Mouse (Mus musculus) testis, postnatal 14 days (tissue): ENCODE data around the gene Psma4.
"Not testable (repeated sequence)": the region's sequence is repeated elsewhere in the genome, so short reads cannot be mapped to it uniquely, and the experiment has no call there.

Experiments
- DNase-seq: peaks from one replicate; pipeline ENCODE4 v3.0.0; 2021; ENCODE audit warnings: low spot score

Gene Psma4

DNA sequence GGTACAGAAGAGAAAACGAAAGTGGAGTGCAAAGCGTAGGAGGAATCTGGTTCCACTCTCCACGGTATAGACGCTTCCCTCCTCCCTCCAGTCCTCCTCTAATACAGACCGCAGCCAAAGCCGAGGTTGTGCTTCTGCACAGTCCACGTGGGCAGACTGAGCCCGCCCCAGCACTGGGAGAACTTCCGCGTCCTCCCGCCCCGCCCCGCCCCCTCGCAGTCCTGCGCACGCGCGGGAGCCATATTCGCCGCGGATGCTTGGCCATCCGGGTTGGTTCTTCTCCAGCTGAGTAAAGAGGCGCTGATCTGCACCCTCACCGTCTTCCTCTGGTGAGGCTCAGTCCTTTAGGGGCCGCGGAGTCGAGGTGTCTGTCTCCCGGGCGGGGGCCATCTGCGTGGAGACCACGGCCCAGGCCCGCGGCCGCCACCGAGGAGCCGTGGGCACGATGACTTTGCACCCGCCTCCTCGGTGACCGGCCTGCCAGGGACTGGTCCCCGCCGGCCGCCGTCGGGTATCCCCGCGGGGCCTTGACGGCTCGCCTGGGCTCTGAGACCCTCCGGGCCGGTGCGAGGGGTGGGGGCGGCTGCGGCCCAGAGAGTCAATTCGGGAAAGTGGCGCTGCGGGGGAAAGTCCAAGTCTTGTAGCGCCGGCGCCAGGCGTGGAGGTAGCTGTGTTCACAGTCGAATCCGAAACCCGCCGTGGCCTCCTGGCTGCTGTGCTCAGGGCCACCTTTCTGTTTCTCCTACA is at the start of gene Psma4, which contains the start of gene AY074887:
Gene Psma4 (plus strand): TSS at position 216 of the 747 bp plus-strand sequence.
Gene AY074887 (minus strand): TSS at position 424 of the 747 bp plus-strand sequence.
- DNase-seq = peak; percentile 93

GRCm38 (mm10) chr9:54909446-54909845 is 41.1 kb upstream of the Psma4 start:
- DNase-seq = no peak

DNA sequence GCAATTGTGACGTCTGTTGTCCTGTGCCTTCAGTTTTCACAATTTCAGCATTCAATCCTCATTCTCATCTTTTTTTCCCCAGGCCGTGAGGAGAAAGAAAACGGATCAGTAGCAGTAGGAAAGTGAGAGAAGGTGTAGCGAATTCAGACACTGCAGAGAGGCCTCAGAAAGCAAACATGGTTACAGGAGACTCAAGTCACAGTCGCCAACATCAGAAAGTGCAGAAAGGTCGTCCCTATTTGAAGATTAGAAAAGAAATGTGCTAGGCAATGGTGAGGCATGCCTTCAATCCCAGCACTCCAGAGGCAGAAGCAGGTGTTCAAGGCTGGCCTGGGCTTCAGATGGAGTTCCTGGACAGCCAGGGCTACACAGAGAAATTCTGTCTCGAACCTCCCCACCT is 35.0 kb upstream of the Psma4 start:
- no peak for DNase-seq

DNA sequence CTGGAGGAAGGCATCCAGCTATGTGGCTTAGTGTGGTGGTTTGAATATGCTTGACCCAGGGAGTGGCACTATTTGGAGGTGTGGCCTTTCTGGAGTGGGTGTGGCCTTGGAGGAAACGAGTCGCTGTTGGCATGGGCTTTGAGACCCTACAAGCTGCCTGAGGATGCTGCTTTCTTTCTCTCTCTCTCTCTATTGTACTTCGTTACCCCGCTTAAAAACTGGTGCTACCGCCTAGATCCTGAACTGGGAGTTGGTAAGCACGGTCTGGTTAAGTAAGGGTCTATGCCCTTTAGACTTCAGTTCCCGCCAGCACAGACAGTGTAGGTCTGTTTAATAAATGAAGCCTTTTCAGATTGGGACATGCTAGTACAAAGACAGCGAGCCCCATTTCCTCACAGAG is 34.2 kb upstream of the Psma4 start:
- DNase-seq = peak; percentile 16

DNA sequence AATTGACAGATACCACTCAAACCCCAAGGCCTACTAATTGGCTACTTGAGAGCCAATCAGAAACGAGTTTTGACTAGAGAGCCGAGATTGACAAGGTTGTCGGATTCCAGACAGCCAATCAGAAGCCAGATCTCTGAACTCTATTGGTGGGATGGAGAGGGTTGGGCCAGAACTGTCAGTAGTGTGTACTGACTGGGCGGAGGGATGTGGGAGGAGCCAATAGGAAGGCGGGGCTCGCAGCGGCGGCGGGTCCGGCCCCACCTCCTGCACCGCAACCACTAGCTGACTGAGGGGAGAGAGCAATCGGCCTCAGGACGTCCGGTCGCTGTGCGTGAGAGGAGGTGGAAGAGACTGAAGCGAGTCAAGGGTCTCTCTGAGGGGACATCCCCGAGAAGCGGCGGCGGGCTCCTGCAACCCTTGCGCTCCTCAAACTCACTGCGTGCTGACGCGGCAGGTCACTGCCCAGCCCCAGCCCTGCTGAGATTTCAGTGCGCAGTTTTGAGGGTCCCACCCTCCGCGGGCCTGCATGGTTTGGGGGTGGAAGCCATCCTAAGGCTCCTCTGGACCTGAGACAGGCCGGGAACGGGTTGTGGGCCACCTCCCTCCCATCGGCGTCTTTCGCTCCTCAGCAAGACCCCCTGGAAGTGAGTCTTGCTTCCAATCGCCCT is 33.4 kb upstream of the Psma4 start, which contains the start of gene Hykk:
Gene Hykk (plus strand): TSS at position 274 of the 668 bp plus-strand sequence.
- peak; percentile 94 for DNase-seq

DNA sequence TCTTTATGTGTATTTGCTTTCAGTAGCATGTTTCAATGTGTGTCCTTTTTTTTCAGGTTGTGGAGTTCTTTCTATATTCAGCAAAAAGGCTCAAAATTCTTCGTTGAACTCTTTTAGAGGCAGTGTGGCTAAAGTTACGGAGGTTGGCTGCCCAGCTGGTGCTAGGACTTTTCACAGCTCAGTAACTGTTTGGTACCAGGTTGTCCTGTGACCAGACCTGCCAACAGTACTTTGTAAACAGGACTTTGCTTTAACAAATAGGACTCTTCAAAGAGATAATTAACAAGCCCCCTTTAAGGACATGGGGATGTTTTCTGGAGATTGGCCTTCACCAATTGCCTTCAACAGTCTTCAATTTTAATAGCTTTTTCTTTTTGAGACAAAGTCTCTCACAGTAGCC is 32.4 kb upstream of the Psma4 start:
- DNase-seq = no peak

DNA sequence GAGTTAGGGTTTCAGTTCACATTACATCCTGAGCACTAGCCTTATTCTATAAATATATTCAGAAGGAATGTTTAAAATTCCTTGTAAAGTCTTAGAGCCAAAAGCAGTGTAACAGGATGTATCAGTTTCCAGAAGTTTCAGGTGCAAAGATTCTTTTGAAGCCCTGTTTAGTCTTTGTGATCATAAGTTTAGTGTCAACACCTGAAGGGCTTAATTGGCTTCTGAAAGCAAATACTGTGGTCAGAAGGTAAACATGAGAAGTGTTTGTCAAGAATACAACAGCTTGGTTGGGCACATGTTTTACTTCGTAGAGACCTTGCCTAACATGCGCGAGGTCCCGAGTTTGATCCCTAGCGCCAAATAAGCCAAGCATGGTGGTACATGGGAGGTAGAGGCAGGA is 31.8 kb upstream of the Psma4 start:
- no peak for DNase-seq

DNA sequence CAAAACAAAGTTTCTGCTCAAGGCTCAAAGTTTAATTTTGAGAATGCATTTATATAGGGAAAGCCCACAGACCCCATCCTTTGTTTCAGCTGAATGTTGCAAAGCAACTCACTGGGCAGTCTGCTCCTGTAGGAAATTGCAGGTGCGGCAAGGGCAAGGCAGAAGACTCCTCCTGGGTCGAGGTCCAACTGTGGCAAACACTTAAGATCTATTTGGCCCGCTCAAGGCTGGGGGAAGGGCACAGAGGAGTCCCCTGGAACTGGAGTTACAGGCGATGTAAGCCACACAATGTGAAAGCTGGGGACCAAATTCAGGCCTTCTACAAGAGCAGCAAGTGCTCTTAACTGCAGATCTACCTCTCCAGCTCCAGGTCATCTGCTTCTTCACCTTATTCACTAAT is 30.6 kb upstream of the Psma4 start:
- no peak for DNase-seq

- no peak for DNase-seq
Measured at GRCm38 (mm10) chr9:54930741-54931140, 19.8 kb upstream of the Psma4 start.

- DNase-seq = no peak
Measured at GRCm38 (mm10) chr9:54931765-54932164, 18.8 kb upstream of the Psma4 start.

DNA sequence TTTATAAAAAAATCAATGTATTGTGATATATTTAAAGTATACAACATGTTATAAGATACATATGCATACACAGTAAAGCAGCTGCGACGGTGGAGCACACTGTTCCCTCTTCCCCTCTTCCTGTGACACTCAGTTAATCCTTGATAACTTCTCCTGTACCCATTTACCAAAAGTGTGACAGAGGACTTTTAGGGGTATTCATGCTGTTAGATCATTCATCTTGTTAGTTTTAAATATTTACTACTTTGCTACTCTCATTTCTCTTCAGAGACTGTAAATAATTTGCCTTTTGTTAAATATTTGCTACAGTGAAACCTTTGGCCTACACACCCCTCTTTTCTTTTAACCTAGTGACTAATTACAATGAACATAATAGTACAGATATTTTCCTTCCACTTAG is 18.2 kb upstream of the Psma4 start:
- no peak for DNase-seq

GRCm38 (mm10) chr9:54942071-54942470 is 8.5 kb upstream of the Psma4 start:
- no peak for DNase-seq

DNA sequence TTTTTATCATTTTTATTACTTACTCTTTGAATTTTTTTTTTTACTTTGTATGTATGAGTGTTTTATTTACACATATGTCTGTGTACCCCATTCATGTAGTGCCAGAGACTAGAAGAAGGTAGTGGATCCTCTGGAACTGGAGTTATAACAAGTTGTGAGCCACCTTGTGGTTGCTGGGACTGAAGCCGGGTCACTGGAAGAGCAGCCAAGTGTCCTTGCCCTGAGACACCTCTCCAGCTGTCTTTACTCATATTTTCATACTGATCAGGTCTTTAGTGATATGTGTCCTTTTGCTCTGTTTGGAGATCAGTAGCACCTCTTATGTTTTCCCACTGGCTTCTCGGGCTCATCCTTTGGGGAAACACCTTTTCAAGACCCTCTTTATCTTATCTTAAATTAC is 6.1 kb upstream of the Psma4 start:
- no peak for DNase-seq

DNA sequence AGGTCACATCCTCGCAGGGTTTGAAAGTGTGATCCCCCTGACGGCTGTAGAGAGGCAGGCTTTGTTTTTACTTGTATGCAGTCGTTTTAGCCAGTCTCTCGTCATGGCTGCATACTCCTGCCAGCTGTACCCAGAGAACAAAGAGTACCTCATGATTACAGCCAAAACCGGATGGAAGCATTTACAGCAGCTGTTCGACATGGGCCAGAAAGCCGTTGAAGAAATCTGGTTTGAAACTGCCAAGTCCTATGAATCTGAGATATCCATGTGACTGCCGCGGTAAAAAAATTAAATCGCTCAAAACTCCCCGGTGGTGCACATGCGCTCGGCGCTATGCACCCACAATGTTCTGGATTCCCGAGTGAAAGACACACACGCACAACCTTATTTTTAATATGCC is 4.3 kb upstream of the Psma4 start:
- no peak for DNase-seq

DNA sequence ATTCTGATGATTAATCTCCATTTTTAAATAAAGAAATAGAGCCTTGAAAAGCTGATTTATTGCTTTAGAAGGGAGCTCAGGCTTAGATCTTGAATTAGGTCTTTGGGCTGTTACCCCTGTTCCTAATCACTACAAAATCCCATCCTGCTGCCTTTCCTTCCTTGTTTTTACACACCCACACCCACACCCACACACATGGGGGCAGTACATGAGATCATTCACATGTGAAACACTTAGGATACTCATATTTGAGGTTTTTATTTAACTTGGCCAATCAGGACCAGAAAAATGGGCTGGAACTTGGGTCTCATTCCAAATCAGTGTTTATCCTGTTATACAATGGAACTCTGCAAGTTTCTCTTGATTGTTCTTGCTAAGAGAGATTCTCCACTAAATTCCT is 1.1 kb upstream of the Psma4 start:
- no peak for DNase-seq

GRCm38 (mm10) chr9:54950162-54950561 is 428 bp upstream of the Psma4 start:
- not testable (repeated sequence) for DNase-seq

GRCm38 (mm10) chr9:54961059-54961458 is 10.5 kb downstream of the Psma4 start:
- no peak for DNase-seq

- DNase-seq = no peak
Measured at GRCm38 (mm10) chr9:54963669-54964068, 13.1 kb downstream of the Psma4 start.

DNA sequence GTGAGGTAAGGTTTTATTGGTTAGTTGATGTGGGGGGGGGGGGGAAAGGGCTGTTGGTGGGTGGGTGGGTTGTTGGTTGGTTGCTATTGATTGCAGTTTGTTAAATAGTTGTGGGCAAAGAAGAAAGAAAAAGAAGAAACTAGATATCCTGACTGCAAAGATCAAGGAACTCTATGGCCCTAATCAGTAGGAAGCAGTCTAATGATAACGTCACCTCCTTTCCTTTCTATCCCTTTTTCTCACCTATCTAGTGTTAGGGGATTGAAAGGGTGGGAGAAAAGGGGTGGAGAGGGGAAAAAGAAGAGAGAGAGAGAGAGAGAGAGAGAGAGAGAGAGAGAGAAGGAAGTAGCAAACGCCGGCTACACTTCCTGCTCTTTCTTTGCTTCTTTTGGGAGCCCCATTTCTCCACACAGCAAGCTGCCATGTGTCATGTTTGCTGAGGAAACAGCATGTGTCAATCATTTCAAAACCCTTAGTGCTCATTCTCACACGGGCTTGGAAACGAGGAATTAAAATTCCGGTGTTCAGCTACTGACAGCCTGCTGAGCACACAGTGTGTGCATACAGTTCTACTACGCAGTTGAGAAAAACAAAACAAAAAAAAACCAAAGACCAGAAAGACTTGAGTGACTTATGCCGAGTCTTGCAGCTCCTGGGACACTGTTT is 19.5 kb downstream of the Psma4 start:
- DNase-seq = no peak

DNA sequence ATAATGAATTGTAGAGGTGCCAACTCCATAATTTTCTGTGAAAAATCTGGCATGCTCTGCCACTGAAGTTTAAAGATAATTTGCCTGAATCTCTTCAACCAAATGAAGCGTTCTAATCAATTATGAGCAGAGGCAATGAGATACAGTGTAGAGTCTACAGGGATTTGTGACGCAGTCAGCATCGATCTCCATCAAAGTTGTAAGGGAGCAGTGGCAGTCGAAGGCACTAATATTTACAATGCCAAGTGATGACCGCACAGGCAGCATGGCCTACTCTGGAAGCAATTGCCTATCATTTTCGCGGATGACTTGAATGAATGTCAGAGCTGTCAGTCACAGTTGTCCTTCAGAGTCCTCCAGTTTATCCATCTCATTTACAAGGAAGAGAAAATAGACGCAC is 30.1 kb downstream of the Psma4 start, which contains the start of gene Chrna5:
Gene Chrna5 (plus strand): TSS at position 207 of the 400 bp plus-strand sequence.
- no peak for DNase-seq

DNA sequence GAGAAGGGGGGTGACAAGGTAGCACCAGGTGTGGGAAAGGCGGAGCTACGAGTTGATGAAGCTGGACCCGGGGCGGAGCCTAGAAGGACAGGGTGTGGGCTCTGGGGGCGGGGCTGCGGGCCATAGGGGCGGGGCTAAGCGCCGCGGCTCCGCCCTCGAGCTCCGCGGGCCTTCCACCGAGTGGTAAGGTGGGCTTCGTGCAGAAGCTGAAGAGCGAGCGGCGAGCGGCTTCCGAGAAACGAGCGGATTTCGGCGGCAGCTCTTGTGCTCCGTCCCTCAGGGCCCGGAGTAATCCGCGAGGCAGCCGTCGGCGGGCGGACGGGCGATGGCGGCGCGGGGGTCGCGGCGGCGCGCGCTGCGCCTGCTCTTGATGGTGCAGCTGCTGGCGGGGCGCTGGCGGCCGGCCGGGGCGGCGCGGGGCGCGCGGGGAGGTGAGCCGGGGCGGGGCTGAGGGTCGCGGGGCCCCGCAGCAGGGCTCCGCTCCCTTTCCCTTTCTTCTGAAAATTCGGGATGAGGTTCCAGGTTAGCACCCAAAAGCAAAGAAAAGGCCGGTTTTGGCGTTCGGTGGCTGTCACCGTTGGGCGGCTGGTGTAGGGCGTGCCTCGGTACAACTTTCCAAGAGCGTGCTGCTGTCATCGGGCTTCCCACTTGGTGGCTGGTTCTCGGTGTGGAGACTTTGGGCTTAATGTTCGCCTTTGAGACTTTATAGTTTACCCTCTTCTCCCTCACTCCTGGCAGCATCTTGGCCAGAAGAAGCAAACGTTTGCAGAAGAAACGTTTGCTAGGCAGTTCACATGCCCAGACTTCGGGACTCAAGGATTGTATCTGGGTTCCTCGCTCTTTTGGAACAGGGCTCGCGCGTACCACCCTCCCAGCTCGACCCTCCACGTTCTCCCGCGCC is 31.0 kb downstream of the Psma4 start:
- DNase-seq = peak; percentile 68

DNA sequence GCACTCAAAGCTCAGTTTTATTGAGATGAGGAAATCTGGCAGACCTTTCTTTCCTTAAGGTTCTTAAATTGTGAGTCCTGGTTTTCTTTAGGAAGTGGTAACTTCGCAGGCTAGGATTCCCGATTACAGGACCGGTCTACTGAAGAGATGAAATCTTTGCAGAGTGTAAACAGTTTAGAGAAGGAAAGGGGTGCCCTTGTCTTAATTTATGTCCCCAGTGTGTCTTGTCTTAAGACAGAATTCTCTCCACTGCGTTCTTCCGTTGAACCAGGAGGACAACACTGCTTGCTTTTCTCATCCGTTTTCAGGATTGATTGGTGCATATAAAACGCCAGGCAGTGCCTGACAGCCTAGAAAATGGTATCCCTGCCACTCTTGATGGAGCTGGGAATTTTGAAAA is 31.8 kb downstream of the Psma4 start:
- no peak for DNase-seq
